Mouse (Mus musculus): ENCODE measurements around the gene Svs1.

DNA sequence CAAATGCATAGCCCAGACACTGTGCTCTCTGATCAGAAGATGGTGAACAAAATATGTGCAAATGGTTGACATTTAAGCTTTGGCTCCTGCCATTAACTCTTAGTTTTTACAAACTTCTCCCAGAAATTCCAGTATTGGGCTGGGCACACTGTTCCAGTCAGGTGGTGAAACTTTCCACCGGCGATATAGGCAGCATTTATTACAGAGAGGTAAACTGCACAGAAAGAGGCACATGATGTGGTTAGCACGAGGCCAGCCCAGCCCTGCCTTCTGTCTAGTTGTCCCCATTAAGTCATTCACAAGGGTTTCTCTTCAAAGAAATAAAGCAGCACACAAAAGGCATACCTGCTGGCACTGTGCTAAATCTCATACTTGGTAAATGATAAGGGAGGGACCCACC, 42.0 kb downstream of the Svs1 start:
- TF ChIP-seq CTCF (IDR thresholded peaks at IDR 0.05; ENCODE audit: low read depth, low read length) (no peak), POLR2A (IDR thresholded peaks at IDR 0.05; ENCODE audit: extremely low read depth, insufficient read depth, low read length) (no peak)

Data from liver, adult 2 months (tissue).